Mouse (Mus musculus) heart, postnatal 36 days (tissue): ENCODE measurements around the gene Wdr70. TPM values are rescaled to one million over a fixed set of nuclear protein-coding genes. Genes with fewer than 3 reads are reported as not detected.

Source experiments
- DNase-seq, 2 experiments: peaks; one replicate each; pipeline ENCODE4 v3.0.0; 2021 to 2022
- intact Hi-C: fragments of 180-260 bp; cut with DNase I; formaldehyde crosslinking; loops from one replicate; pipeline ENCODE4 v1.15.1; 2025
- total RNA-seq, 2 experiments: library from RNA; stranded (reverse); gene quantifications; 2 replicates each; pipeline ENCODE4 v1.2.3; 2021

Gene Wdr70
- total RNA-seq, 2 experiments from 2014 or later: 18.6 to 19.4 TPM

DNA sequence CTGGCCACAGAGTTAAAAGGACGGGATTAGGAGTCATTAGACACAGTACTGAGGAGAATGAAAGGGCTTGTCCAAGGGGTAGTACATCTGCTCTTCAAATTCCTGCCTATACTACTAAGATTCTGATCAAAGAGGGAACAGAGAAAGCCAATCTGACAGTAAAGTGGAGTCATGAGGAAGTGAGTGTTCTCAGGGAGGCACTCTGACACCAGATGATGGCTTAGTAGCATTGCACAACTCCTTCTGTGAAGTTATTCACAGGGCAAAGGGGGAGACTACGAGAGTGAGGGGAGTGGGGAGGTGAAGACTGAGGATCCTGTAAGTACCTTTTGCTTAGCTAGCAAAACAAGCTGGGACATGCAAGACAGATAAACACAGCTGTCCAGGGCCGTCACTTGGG lies 61.2 kb downstream of the Wdr70 start:
- intact Hi-C loops: no loop called here
- no peak for DNase-seq

- intact Hi-C loops: no loop called here
- DNase-seq: no peak
These were observed 67.8 kb downstream of the Wdr70 start for GRCm38 (mm10) chr15:8031211-8031610.

DNA sequence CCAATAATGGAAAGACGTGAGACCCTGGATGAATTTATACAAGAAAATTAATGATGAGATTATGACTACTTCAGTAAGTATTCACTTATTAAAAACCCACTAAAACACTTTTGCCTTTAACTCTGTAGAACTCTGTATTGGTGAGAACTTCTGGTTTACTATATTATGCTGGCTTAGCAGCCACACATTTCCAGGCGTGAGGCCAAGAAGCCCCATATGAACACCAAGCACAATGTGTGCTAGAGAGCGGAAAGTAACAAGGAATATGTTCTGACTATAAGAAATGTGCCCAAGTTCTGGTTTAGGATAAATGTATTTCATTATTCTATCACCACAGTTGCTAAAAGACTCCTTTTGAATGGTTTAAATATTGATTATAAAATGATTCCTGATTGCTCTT lies 68.4 kb downstream of the Wdr70 start:
- DNase-seq: no peak
- intact Hi-C loops: no loop called here

DNA sequence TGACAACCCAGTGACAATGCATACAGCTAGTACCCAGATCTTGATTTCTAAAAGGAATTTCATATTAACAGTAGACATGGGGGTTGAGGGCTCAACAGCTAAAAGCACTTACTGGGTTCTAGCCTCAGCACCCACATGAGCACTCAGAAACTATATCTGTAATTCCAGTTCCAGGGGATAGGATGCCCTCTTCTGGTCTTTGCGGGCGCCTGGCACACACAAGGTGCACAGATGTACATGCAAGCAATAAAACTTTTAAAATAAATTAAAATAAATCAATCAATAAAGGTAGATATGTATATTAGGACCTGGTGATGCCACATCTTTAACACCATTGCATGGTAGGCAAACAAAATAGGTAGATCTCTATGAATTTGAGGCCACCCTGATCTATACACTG lies 71.5 kb downstream of the Wdr70 start:
- DNase-seq: no peak
- intact Hi-C loops: loop anchor here (10.0 kb wide), 1 partner anchor 213 kb away; the partner anchor contains the start of gene Gdnf

- intact Hi-C loops: no loop called here
- DNase-seq: no peak
These were observed 87.6 kb downstream of the Wdr70 start for GRCm38 (mm10) chr15:8011418-8011817.

DNA sequence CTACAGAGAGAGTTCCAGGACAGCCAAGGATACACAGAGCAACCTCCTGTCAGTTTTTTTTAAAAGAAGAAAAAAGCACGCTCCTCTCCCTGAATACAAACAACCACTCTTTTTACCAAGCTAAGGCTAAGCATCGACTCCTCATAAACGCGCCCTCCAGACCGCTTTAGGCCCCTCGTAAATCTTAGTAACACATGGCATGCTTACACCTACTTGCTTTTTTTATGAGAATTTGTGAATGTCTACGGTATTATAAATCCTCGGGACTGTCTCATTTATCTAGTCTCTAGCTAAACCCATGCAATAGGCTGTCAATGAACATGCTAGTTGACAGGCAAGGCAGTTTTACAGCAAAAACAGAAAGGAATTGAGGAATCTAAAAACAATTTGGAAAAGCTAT lies 91.6 kb downstream of the Wdr70 start:
- no peak for DNase-seq

DNA sequence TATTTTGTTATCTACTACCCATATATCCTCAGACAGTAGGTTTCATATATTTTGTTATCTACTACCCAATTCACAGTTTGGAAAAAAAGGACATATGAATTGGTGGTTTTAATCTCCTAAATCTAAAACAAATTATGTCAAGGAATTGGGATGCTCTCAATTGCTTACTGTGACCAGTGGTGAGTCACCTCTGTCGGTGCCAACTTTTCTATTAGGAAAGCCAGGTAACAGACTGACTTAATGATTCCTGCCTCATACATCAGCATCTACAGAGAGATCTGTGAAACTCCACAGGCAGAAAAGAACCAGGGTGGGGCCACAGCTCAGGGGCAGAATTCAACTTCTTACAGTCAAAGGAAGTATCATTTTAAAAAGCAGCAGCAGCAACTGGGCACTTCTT lies 93.0 kb downstream of the Wdr70 start:
- DNase-seq: no peak
- intact Hi-C loops: no loop called here

More for the DNA sequence above, 91.6 kb downstream of the Wdr70 start:
- intact Hi-C loops: no loop called here

DNA sequence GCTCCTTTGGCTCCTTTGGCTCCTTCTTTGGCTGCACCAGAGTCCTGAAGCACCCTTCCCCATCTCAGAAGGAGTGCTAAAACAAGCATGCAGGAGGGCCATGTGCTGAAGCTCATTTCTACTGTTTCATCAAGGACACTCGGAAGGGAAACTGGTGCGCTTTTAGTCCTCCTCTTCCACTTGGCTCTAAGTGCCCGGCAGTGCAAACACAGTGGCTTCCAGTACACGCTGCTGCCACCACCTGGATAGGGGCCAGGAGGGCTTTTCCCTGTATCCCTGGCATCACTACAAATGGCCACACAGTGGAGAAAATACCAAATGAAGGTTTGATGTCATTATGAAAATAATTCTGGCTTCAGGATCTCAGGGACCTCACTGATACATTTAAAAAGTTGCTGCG lies 93.5 kb downstream of the Wdr70 start:
- intact Hi-C loops: no loop called here
- no peak for DNase-seq

DNA sequence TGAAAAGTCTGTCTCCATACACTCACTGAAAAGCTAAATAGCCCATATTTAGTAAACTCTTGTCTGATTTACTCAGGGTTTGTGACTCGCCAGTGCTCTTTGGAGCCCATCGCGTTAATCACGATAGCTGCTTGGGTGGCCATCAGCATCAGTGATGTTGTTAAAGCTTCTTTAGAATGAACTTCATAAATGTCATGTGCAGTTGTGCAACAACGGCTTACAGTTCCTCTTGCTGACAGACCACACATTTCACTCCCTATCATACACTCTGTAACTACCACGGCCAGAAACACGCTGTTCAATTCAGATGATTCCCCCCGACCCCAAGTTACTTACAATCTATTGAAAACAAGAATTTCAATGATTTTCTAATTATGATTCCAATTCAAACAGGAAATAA lies 95.2 kb downstream of the Wdr70 start:
- intact Hi-C loops: no loop called here
- no peak for DNase-seq

DNA sequence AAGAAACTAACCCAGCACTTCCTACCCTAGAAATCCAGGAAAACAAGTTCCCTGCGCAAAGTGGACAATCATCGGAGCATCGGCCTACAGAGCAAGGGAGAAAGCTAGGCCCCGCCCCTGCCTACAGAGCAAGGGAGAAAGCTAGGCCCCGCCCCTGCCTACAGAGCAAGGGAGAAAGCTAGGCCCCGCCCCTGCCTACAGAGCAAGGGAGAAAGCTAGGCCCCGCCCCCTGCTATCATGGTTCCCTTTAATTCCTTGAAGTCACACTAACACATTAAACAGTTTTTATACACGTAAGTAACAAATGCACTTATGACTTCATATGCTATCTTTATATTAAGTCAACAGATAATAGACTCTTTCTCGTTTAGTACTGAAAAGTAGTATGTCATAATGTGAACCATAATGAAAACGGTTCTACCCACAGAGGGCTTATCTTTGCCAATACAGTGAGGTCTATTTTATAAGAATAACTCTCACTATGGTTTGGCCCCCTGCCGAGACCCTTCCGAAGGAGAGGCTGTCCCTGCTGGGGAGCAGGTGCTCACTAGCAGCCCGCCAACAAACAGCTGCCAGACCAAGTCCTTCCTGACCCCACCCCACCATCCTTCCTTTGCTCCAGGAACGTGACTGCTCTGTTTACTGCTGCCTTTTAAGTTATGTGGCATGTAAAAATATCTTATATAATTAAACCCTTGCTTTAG lies 100.0 kb downstream of the Wdr70 start:
- intact Hi-C loops: no loop called here
- DNase-seq: no peak

DNA sequence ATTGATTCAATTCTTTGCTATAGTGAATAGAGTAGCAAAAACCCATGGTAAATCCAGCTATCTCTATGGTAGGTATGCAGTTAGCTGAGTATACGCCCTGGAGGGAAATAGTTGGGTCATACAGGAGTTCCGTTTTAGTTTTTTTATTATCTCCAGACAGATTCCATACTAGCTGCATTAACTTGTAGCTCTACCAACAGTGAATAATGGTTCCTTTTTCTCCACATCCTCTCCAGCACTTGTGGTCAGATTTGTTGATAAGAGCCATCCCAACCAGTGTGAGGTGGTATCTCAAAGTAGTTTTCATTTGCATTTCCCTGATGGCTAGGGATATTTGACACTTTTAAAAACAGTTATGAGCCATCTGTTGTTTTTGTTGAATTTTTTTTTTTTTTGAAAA lies 100.9 kb downstream of the Wdr70 start:
- intact Hi-C loops: no loop called here
- DNase-seq: no peak

- no peak for DNase-seq
- intact Hi-C loops: no loop called here
These were observed 105.3 kb downstream of the Wdr70 start for GRCm38 (mm10) chr15:7993721-7994120.

DNA sequence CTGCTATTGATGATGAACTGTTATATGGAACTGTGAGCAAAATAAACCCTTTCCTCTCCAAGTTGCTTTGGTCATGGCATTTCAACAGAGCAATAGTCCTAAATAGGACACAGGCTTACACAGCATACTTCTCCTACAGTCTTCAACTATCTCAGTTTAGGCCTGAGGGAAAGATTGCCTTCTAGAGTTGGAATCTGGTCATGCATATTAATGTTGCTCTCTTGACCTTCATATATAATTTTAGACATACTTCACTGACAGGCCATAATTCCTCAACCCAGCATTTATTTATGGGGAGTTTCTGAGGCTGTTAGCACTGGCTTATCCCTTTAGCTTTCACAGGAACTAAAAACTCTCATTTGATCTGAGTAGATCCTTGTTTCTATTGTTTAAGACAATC lies 108.9 kb downstream of the Wdr70 start:
- intact Hi-C loops: no loop called here
- DNase-seq: no peak

DNA sequence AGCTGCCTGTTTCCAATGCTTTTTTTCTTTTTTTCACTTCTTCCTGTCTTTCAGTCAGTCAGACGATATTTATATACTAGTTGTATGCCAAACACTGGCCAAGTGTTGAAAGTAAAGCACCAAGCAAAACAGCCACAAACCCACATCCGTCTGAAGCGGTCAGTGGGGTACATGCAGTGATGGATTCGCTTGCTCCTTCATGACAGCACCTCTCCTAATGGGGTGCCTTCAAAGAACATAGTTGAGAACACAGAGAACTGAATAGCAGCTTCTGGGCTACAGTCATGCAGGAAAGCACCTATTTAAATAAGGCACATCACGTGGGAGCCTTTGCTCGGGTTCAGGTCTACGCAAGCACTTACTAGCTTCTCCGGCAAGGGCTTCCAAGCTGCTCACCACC lies 111.6 kb downstream of the Wdr70 start:
- DNase-seq: no peak
- intact Hi-C loops: no loop called here

DNA sequence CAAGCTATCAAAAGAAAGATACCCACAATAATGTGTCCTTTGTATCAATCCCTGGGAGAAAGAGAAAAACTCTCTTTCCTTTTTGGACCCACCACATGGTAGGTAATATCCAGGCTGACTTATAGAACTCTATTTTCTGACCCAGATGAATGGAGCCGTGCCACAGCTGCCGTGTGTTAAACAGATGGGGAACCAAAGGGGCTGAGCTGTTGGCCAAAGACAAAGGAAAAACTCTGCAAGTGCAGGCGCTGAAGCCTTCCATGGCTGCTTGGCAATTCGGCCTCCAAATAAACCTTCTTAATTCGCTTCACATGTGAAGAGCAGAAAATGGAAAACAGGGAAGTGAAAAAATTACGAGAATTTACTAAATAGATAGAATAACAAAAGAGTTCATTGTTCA lies 112.7 kb downstream of the Wdr70 start:
- intact Hi-C loops: no loop called here
- DNase-seq: no peak

GRCm38 (mm10) chr15:7978640-7979039 lies 120.4 kb downstream of the Wdr70 start:
- intact Hi-C loops: no loop called here
- no peak for DNase-seq

DNA sequence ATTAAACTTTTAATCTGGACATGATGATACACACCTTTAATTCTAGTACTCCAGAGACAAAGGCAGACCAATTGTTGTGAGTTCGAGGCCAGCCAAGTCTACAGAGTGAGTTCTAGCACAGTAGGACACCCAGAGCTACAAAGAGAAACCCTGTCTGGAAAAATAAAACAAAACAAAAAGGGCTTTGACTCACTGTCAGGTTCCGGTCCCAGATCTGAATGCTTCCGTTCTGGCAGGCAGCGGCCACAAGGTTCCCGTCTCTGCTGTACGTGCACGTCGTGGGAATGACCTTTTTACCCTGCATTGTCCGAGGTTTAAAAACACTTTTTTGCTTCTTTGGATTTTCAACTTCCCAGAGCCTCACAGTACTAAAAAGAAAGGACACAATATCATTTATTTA lies 122.2 kb downstream of the Wdr70 start:
- peak in 1 of 2 experiments; percentile 7 for DNase-seq
- intact Hi-C loops: no loop called here

DNA sequence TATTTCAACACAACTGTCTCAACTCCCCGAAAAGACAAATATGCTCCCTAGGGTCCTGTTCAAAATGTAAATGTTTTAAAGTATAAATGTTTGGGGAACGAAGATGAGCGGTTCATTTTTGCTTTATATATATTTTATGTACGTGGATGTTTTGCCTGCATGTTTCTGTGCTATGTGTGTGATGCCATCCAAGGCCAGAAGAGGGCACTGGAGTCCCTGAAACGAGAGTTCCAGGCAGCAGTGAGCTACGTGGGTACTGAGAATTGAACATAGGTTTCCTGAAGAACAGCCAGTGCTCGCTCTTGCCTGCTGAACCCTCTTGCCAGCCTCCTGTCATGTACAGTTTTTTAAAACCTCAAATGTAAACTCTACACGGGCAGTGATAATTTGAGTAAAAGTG lies 124.6 kb downstream of the Wdr70 start:
- intact Hi-C loops: no loop called here
- no peak for DNase-seq

- intact Hi-C loops: no loop called here
- no peak for DNase-seq
These were observed 126.5 kb downstream of the Wdr70 start for GRCm38 (mm10) chr15:7972528-7972927.

DNA sequence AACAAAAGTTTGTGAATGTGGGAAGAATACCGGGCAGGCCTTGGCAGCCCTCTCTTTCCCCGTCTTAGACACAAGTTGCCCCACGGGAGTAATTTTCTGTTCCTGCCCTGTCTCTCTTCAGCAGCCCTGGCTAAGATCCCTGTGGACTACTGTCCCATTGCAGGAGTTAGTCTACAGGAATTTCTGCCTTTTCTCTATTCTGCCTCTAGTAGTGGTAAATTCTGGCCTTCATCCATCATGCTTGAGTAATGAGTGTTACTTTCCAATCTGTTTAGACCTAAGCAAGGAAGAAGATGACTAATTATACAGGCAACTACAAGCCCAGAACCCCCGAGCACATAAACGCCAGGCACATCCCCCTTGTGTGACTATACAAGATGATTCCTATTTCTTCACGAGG lies 136.2 kb downstream of the Wdr70 start:
- peak in 1 of 2 experiments; percentile 7 for DNase-seq
- intact Hi-C loops: no loop called here

GRCm38 (mm10) chr15:7961489-7961888 lies 137.5 kb downstream of the Wdr70 start:
- DNase-seq: no peak
- intact Hi-C loops: no loop called here

- intact Hi-C loops: no loop called here
- no peak for DNase-seq
These were observed 142.1 kb downstream of the Wdr70 start for GRCm38 (mm10) chr15:7956899-7957298.

DNA sequence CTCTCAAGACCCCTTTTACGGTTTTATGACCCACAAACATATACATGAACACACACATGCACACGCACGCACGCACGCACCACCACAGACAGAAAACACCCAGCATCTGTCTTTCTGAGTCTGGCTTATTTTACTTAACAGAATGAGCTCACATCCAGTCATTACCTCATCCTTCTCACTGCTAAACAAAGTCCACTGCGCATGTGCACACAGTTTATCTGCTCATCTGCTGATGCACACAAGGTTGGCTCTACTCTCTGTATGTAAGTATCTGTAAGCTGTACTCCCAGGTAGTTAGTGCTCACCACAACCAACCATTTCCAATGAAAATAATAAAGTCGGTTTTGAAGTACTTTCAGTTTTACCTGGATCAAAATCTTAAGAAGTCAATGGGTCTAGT lies 148.4 kb downstream of the Wdr70 start:
- intact Hi-C loops: no loop called here
- DNase-seq: no peak
